Mouse (Mus musculus) CH12.LX (cell line): ENCODE data around the gene Apon.

ENCODE experiments used
- CTCF ChIP-seq, 2 experiments: IDR thresholded peaks in 1 of 2; conservative IDR thresholded peaks in 1 of 2; 2 replicates each; pipeline ENCODE4 v1.5.1; 2011 to 2012; ENCODE audit warnings: low read depth in 2 of 2, low read length in 2 of 2, improper control_type of control experiment in 1 of 2, inconsistent platforms in 1 of 2, mild to moderate bottlenecking in 1 of 2, moderate library complexity in 1 of 2
- EP300 ChIP-seq: IDR thresholded peaks from 2 replicates; pipeline ENCODE4 v1.6.1; 2011; ENCODE audit warnings: low read length, improper control_type of control experiment
- GABPA ChIP-seq: IDR thresholded peaks from 2 replicates; pipeline ENCODE4 v1.6.1; 2012; ENCODE audit warnings: low read depth, low read length, improper control_type of control experiment, inconsistent platforms; ENCODE audit not compliant: insufficient replicate concordance
- MAFK ChIP-seq: IDR thresholded peaks from 2 replicates; pipeline ENCODE4 v1.6.1; 2011; ENCODE audit warnings: low read length, improper control_type of control experiment; ENCODE audit not compliant: insufficient replicate concordance
- MAX ChIP-seq: IDR thresholded peaks from 2 replicates; pipeline ENCODE4 v1.6.1; 2011; ENCODE audit warnings: low read length, improper control_type of control experiment
- PAX5 ChIP-seq: IDR thresholded peaks from 2 replicates; pipeline ENCODE4 v1.6.1; 2012; ENCODE audit warnings: low read length, inconsistent platforms, mixed read lengths
- POLR2AphosphoS2 ChIP-seq: IDR thresholded peaks from 2 replicates; pipeline ENCODE4 v1.6.1; 2011; ENCODE audit warnings: low read depth, low read length, improper control_type of control experiment
- RCOR1 ChIP-seq: conservative IDR thresholded peaks from 2 replicates; pipeline ENCODE4 v1.6.1; 2012; ENCODE audit warnings: low read depth, mild to moderate bottlenecking, inconsistent platforms, low read length, improper control_type of control experiment
- UBTF ChIP-seq: IDR thresholded peaks from 2 replicates; pipeline ENCODE4 v1.6.1; 2012; ENCODE audit warnings: low read depth, mild to moderate bottlenecking, inconsistent platforms, low read length, improper control_type of control experiment, moderate library complexity
- USF2 ChIP-seq: conservative IDR thresholded peaks from 2 replicates; pipeline ENCODE4 v1.6.1; 2011; ENCODE audit warnings: low read depth, low read length, improper control_type of control experiment
- ZKSCAN1 ChIP-seq: IDR thresholded peaks from 2 replicates; pipeline ENCODE4 v1.6.1; 2012; ENCODE audit warnings: low read depth, inconsistent platforms, low read length, improper control_type of control experiment, borderline replicate concordance

GRCm38 (mm10) chr10:128221533-128222286 lies 32.2 kb upstream of the Apon start:
- TF ChIP-seq RCOR1 (no peak), CTCF (conservative IDR thresholded peaks at IDR 0.05 in 1 of 2, IDR thresholded peaks at IDR 0.05 in 1 of 2; ENCODE audit: low read depth in 2 of 2, low read length in 2 of 2) (peak in 1 of 2 experiments; percentile 9; a peak in 1 of 4 replicates), POLR2AphosphoS2 (no peak), PAX5 (no peak), GABPA (no peak), EP300 (no peak), MAX (no peak), MAFK (no peak), UBTF (no peak), USF2 (no peak), ZKSCAN1 (no peak)
